Mouse (Mus musculus) kidney, embryonic 16.5 days (tissue): ENCODE measurements at regions not wholly inside any gene's neighbourhood (a gene's known extent, or its start where the extent isn't known, plus 50 kb on each side); places are given as distances from the start of the nearest gene placed in this dataset.

Source experiments
- ATAC-seq: fragments of 200-750 bp; cut with Nextera tagmentation; 2 replicates; pipeline ENCODE4 v1.8.0; 2017; ENCODE audit warnings: moderate TSS enrichment; ENCODE audit not compliant: low FRiP score, low TSS enrichment
- H3K27ac ChIP-seq: fragments of 300-500 bp; sonication (generic); 2 replicates; pipeline ENCODE4 v1.5.1; 2014; ENCODE audit warnings: low read length
- H3K27me3 ChIP-seq: fragments of 300-500 bp; sonication (generic); 2 replicates; pipeline ENCODE4 v1.6.1; 2014; ENCODE audit warnings: low read length, control low read depth, mixed read lengths; ENCODE audit not compliant: insufficient read depth
- H3K36me3 ChIP-seq: fragments of 300-500 bp; sonication (generic); 2 replicates; pipeline ENCODE4 v1.6.1; 2014; ENCODE audit warnings: low read length, control low read depth, mixed read lengths; ENCODE audit not compliant: insufficient read depth
- H3K4me1 ChIP-seq: fragments of 300-500 bp; sonication (generic); 2 replicates; pipeline ENCODE4 v1.6.1; 2014; ENCODE audit warnings: low read length, control low read depth, mixed read lengths; ENCODE audit not compliant: insufficient read depth
- H3K4me2 ChIP-seq: fragments of 300-500 bp; sonication (generic); replicated peaks from 2 replicates; pipeline ENCODE4 v1.6.1; 2014; ENCODE audit warnings: low read depth, low read length
- H3K4me3 ChIP-seq: fragments of 300-500 bp; sonication (generic); 2 replicates; pipeline ENCODE4 v1.5.1; 2014; ENCODE audit warnings: mild to moderate bottlenecking, low read length
- H3K9ac ChIP-seq: fragments of 300-500 bp; sonication (generic); replicated peaks from 2 replicates; pipeline ENCODE4 v1.6.1; 2014; ENCODE audit warnings: low read length
- H3K9me3 ChIP-seq: fragments of 300-500 bp; sonication (generic); 2 replicates; pipeline ENCODE4 v1.6.1; 2016; ENCODE audit warnings: low read length, control low read depth
- WGBS: fragments of 180-500 bp; shearing (Covaris S2); extraction: QIAGEN DNeasy Blood & Tissue Kit; methylation state at CpG from one replicate; pipeline ENCODE4 v1.1.7; 2014; 5-methylcytosine and 5-hydroxymethylcytosine counted together

GRCm38 (mm10) chr1:105900158-105900557, 90.0 kb upstream of the Zcchc2 start:
- Histone ChIP-seq H3K4me3 (no peak overlapping the region), H3K4me1 (0 out of 2 replicates have a peak, but pooled peaks cover 5% of the 10 kb centered on the region), H3K9me3 (no peaks in the 10 kb centered on the region), H3K36me3 (no peaks in the 10 kb centered on the region), H3K27ac (no peak overlapping the region), H3K4me2 (no peak overlapping the region), H3K9ac (no peak overlapping the region), H3K27me3 (no peaks in the 10 kb centered on the region)
- ATAC-seq = no peak
- WGBS = 69% methylated on average over 5 of the region's 5 CpGs

DNA sequence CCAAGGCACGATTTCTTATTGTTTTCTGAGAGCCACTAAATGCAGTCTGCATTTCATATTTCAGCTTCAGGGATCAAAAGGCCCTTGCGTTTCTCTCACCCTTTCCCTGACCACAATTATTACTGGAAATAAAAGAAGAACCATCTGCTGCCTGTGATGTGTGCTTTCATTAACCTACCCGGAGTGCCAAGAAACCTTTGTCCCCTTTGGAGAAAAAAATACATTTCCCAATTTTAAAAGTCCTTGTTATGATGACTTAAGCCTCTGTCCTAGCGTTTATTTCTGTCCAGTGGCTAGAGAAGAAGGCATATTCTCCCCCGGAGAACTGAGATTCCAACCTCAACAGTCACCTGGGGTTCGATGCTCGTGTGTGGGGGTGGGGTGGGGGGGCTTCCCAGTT, 89.3 kb upstream of the Zcchc2 start:
- Histone ChIP-seq H3K4me1 (0 out of 2 replicates have a peak, but pooled peaks cover 5% of the 10 kb centered on the region), H3K9me3 (no peaks in the 10 kb centered on the region), H3K9ac (no peak overlapping the region), H3K36me3 (no peaks in the 10 kb centered on the region), H3K4me2 (no peak overlapping the region), H3K27me3 (no peaks in the 10 kb centered on the region), H3K27ac (no peak overlapping the region), H3K4me3 (no peak overlapping the region)
- no peak for ATAC-seq
- WGBS = 64% methylated on average over 7 of the region's 7 CpGs

- H3K4me3 ChIP-seq = no peak overlapping the region
- peaks cover 13% of the 10 kb centered on the region for H3K4me1 ChIP-seq
- no peaks in the 10 kb centered on the region for H3K27me3 ChIP-seq
- 77% methylated on average over 8 of the region's 8 CpGs for WGBS
- no peak overlapping the region for H3K9ac ChIP-seq
- no peak for ATAC-seq
- H3K9me3 ChIP-seq = no peaks in the 10 kb centered on the region
- H3K4me2 ChIP-seq = no peak overlapping the region
- no peaks in the 10 kb centered on the region for H3K36me3 ChIP-seq
- no peak overlapping the region for H3K27ac ChIP-seq
Observed at GRCm38 (mm10) chr1:105903286-105904115, 86.7 kb upstream of the Zcchc2 start.

DNA sequence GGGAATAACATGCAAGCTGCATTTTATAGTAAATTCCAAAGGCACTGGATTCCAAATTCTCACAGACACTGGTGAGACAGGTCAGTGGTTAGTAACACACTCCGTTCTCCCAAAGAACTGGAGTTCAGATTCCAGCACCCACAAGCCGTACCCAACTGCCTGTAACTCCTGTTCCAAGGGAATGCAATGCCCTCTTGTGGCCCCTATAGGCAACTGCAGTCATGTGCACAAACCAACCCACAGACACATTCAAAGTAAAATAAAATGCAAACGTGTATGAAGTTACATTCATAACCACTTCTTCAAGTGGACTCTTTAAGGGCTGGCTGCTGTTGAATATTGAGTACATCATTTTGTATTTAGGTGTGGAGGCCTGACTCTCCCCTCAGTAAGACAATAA, 85.5 kb upstream of the Zcchc2 start:
- H3K9ac ChIP-seq = no peak overlapping the region
- H3K4me2 ChIP-seq = no peak overlapping the region
- no peak overlapping the region for H3K4me3 ChIP-seq
- H3K27ac ChIP-seq = no peak overlapping the region
- peaks cover 18% of the 10 kb centered on the region for H3K4me1 ChIP-seq
- WGBS = 94% methylated on average over 3 of the region's 3 CpGs
- no peaks in the 10 kb centered on the region for H3K9me3 ChIP-seq
- no peak for ATAC-seq
- H3K27me3 ChIP-seq = no peaks in the 10 kb centered on the region
- H3K36me3 ChIP-seq = no peaks in the 10 kb centered on the region

- Histone ChIP-seq H3K27me3 (no peaks in the 10 kb centered on the region), H3K27ac (no peak overlapping the region), H3K4me3 (no peak overlapping the region), H3K36me3 (no peaks in the 10 kb centered on the region), H3K4me2 (no peak overlapping the region), H3K9ac (no peak overlapping the region), H3K4me1 (peaks cover 13% of the 10 kb centered on the region), H3K9me3 (no peaks in the 10 kb centered on the region)
- WGBS = 63% methylated on average over 9 of the region's 9 CpGs
- ATAC-seq = no peak
Observed at GRCm38 (mm10) chr1:105905785-105906426, 84.3 kb upstream of the Zcchc2 start.

GRCm38 (mm10) chr1:105906427-105906798, 83.8 kb upstream of the Zcchc2 start:
- no peaks in the 10 kb centered on the region for H3K27me3 ChIP-seq
- H3K27ac ChIP-seq = no peak overlapping the region
- no peaks in the 10 kb centered on the region for H3K36me3 ChIP-seq
- H3K4me3 ChIP-seq = no peak overlapping the region
- no peak overlapping the region for H3K9ac ChIP-seq
- peaks cover 13% of the 10 kb centered on the region for H3K4me1 ChIP-seq
- 71% methylated on average over 2 of the region's 2 CpGs for WGBS
- no peaks in the 10 kb centered on the region for H3K9me3 ChIP-seq
- H3K4me2 ChIP-seq = no peak overlapping the region
- ATAC-seq = no peak

DNA sequence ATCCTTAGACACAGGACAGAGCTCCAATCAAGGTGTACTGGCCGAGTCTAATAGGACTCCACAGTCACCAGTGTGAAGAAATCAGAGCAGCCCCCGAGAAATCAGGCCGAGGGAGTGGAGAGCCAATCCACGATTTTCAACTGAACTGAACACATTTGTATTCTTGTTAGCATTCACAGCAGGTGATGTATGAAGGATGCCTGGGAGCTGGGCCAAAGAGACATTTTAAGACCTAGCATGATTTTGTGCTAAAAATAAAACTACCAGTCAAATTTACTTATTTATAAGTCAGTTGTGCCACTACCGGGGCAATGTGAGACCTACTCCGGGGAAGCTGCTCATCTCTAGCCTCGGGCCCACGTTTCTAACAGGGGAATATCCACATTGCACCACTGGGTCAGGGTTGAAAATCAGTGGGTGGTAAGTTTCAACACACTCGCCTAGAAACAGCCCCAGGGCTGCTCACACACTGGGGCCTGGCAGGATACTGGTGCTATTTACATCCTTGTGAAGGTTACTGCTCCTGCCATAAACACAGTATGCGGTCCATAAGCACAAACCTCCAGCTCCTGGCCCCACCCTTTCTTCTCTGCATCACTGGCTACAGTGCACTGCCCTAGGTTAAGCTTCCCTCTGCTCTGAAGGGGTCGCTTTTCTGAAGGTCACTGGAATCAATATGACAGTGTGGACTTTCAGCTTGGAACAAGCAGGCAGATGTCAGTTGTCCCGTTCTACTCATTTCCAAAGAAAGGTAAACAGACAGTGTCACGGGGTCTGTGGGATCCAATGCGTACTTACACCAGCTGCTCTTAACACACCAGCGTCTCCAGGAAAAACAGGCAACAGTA, 82.0 kb upstream of the Zcchc2 start:
- Histone ChIP-seq H3K9ac (no peak overlapping the region), H3K4me3 (no peak overlapping the region), H3K9me3 (no peaks in the 10 kb centered on the region), H3K36me3 (no peaks in the 10 kb centered on the region), H3K27me3 (no peaks in the 10 kb centered on the region), H3K27ac (0 out of 2 replicates have a peak overlapping the region, but pooled peaks have one; percentile 16), H3K4me1 (peaks cover 16% of the 10 kb centered on the region), H3K4me2 (peak overlapping the region; percentile 23; the same call in 1 of the 2 replicates)
- ATAC-seq = peak; percentile 80
- 16% methylated on average over 15 of the region's 15 CpGs for WGBS

GRCm38 (mm10) chr1:105909121-105909520, 81.1 kb upstream of the Zcchc2 start:
- 58% methylated on average over 4 of the region's 4 CpGs for WGBS
- ATAC-seq = no peak

GRCm38 (mm10) chr1:105911714-105912113, 78.5 kb upstream of the Zcchc2 start:
- 39% methylated on average over 3 of the region's 3 CpGs for WGBS
- Histone ChIP-seq H3K4me2 (no peak overlapping the region), H3K4me1 (peaks cover 11% of the 10 kb centered on the region), H3K4me3 (no peak overlapping the region), H3K27me3 (no peaks in the 10 kb centered on the region), H3K36me3 (no peaks in the 10 kb centered on the region), H3K27ac (no peak overlapping the region), H3K9me3 (no peaks in the 10 kb centered on the region), H3K9ac (no peak overlapping the region)
- ATAC-seq = no peak; the same call in 1 of the 2 replicates

More at GRCm38 (mm10) chr1:105909121-105909520, 81.1 kb upstream of the Zcchc2 start:
- no peaks in the 10 kb centered on the region for H3K36me3 ChIP-seq
- H3K27me3 ChIP-seq = no peaks in the 10 kb centered on the region
- H3K4me3 ChIP-seq = no peak overlapping the region
- H3K27ac ChIP-seq = no peak overlapping the region
- no peak overlapping the region for H3K9ac ChIP-seq
- H3K4me2 ChIP-seq = no peak overlapping the region
- H3K9me3 ChIP-seq = no peaks in the 10 kb centered on the region
- peaks cover 16% of the 10 kb centered on the region for H3K4me1 ChIP-seq
